Mouse (Mus musculus) ES-E14 (cell line): ENCODE measurements around the gene Nup153.
A peak's percentile ranks its signal among the peaks of the same experiment; 100 is the strongest.

Experiments used
- CHD2 ChIP-seq: IDR thresholded peaks from 2 replicates; pipeline ENCODE4 v1.6.1; 2014; ENCODE audit warnings: mild to moderate bottlenecking, low read depth, low read length, inconsistent platforms
- HCFC1 ChIP-seq: IDR thresholded peaks from 2 replicates; pipeline ENCODE4 v1.6.1; 2012; ENCODE audit warnings: low read length, inconsistent platforms, borderline replicate concordance; ENCODE audit not compliant: insufficient read depth
- MAFK ChIP-seq: IDR thresholded peaks from 2 replicates; pipeline ENCODE4 v1.6.1; 2014; ENCODE audit warnings: mild to moderate bottlenecking, low read depth, low read length, inconsistent platforms; ENCODE audit not compliant: insufficient read depth
- ZC3H11A ChIP-seq: IDR thresholded peaks from 2 replicates; pipeline ENCODE4 v1.6.1; 2012; ENCODE audit warnings: low read depth, mild to moderate bottlenecking, inconsistent platforms, low read length, borderline replicate concordance
- ZNF384 ChIP-seq: IDR thresholded peaks from 2 replicates; pipeline ENCODE4 v1.6.1; 2012; ENCODE audit warnings: low read depth, low read length, inconsistent platforms

- TF ChIP-seq ZC3H11A, result 0 out of 2 replicates have a peak, but pooled peaks have one; percentile 2
- TF ChIP-seq MAFK, result no peak
- peak; percentile 75 for TF ChIP-seq CHD2
- no peak for TF ChIP-seq ZNF384
- TF ChIP-seq HCFC1, result peak; percentile 98
Measured at GRCm38 (mm10) chr13:46727837-46728268, at the start of gene Nup153.
